Mouse (Mus musculus) kidney, adult 2 months (tissue): Measurements from ENCODE around the gene Cobll1. TPM values are rescaled to one million over a fixed set of nuclear protein-coding genes. Genes with fewer than 3 reads are reported as not detected.
A peak's percentile ranks its signal among the peaks of the same experiment; 100 is the strongest.

ENCODE experiments used
- DNase-seq: peaks from one replicate; pipeline ENCODE4 v3.0.0; 2021
- H3K27ac ChIP-seq: fragments of 200-500 bp; 2 replicates; pipeline ENCODE4 v1.5.1; 2012; ENCODE audit warnings: low read depth, low read length, control low read depth, inconsistent platforms; ENCODE audit not compliant: insufficient read depth
- H3K27me3 ChIP-seq: fragments of 200-500 bp; replicated peaks from 2 replicates; pipeline ENCODE4 v1.6.1; 2012; ENCODE audit warnings: mild to moderate bottlenecking, moderate library complexity, low read length, inconsistent platforms; ENCODE audit not compliant: control insufficient read depth, insufficient read depth
- H3K36me3 ChIP-seq: fragments of 200-500 bp; 2 replicates; pipeline ENCODE4 v1.6.1; 2012; ENCODE audit warnings: mild to moderate bottlenecking, moderate library complexity, low read length, inconsistent platforms; ENCODE audit not compliant: control insufficient read depth, insufficient read depth
- H3K4me1 ChIP-seq: fragments of 200-500 bp; 2 replicates; pipeline ENCODE4 v1.6.1; 2011; ENCODE audit warnings: low read length; ENCODE audit not compliant: control insufficient read depth, insufficient read depth
- H3K4me3 ChIP-seq: fragments of 200-500 bp; 2 replicates; pipeline ENCODE4 v1.5.1; 2011; ENCODE audit warnings: mild to moderate bottlenecking, low read depth, low read length, control low read depth; ENCODE audit not compliant: insufficient read depth
- CTCF ChIP-seq: fragments of 200-500 bp; conservative IDR thresholded peaks from 2 replicates; pipeline ENCODE4 v1.5.1; 2011; ENCODE audit warnings: low read depth, mild to moderate bottlenecking, control low read depth, low read length, moderate library complexity, mixed read lengths; ENCODE audit not compliant: insufficient read depth, insufficient read length
- POLR2A ChIP-seq: fragments of 200-500 bp; IDR thresholded peaks from one replicate; pipeline ENCODE4 v1.6.1; 2011; ENCODE audit warnings: low read depth, low read length, control low read depth
- WGBS: fragments of 180-500 bp; shearing (Covaris S2); methylation state at CpG from one replicate; pipeline ENCODE4 v1.1.7; 2018; 5-methylcytosine and 5-hydroxymethylcytosine counted together
- polyA plus RNA-seq: library from polyadenylated mRNA; depleted of rRNA; stranded (reverse); fragments of >200 nt; gene quantifications from 2 replicates; pipeline ENCODE4 v1.2.3, GENCODE M21; 2012

Gene Cobll1
- polyA plus RNA-seq, 1 experiment = 51.7 TPM

DNA sequence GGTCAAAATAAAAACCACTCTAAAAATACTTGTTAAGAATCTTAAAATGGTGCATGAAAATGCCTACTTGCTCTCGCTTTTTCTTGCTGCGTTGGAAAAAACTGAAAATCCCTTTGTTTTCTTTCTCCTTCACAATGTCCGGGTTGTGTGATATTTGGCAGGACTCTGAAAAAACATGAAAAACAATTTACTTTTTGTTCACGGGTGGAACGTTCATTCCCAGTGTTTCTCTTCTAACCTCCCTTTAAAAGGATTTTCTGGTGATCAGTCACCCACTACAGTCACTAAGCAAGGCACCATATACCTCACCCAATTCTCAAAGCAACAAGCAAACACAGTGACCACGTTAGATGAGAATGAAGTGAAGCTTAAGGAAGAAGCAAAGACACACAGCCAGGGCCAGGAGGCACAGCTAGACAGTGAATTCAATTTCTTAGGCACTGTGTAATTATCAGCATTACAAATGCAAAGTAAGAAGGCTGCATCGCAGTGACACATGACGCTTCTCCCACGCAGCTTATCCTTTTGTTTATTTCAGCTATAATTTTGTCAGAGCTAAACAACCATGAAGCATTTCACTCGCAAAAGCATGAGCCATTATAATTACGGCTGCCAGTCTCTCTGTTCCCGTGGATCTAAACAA is 112.9 kb downstream of the Cobll1 start:
- no peak for TF ChIP-seq CTCF
- TF ChIP-seq POLR2A = no peak
- WGBS = 73% methylated on average over 12 of the region's 12 CpGs
- Histone ChIP-seq H3K27ac (no peak overlapping the region), H3K4me1 (no peaks in the 10 kb centered on the region), H3K4me3 (no peak overlapping the region), H3K27me3 (no peaks in the 10 kb centered on the region), H3K36me3 (peaks cover 3% of the 10 kb centered on the region)
- no peak for DNase-seq

DNA sequence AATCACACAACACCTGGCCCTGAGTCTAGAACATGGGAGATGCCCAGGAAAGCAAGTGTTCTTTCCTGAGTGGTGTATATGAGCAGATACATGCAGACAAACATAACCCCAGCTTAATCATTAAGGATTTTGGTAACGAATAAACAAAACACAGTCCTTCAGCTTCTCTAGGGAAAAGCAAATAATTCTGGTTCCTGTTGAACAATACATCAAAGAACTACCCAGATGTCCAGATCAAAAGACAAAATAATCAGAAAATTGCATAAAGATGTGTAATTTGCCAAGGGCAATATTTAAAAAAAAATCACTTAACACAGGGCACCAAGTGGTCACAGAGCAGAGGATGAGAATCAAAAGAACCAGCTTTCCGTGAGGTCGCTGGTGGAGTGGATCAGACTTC is 115.5 kb downstream of the Cobll1 start:
- no peak for DNase-seq
- H3K4me3 ChIP-seq = no peak overlapping the region
- peaks cover 2% of the 10 kb centered on the region; the same call in 1 of the 2 replicates for H3K36me3 ChIP-seq
- H3K4me1 ChIP-seq = peaks cover 4% of the 10 kb centered on the region; the same call in 1 of the 2 replicates
- TF ChIP-seq POLR2A = no peak
- TF ChIP-seq CTCF = no peak
- WGBS = 48% methylated on average over 3 of the region's 3 CpGs
- H3K27ac ChIP-seq = no peak overlapping the region
- H3K27me3 ChIP-seq = no peaks in the 10 kb centered on the region

DNA sequence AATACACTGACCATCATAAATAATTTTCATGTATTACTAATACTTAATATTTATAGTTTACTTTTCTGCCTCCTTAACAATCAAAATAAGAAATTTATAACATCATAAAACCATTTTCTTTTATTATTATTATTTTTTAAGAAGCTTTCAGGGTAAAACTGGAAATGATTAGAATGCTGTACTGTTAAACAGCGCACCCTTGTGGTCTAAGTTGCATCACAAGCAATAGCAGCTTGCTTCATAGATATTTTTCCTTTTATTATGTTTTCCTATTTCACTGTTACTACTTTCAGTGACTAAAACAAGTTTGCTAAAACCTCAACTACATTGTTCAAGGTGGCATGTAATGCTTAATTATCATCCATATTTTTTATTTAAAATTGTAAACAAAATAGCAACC is 117.8 kb downstream of the Cobll1 start:
- peak; percentile 54 for DNase-seq
- no peak overlapping the region for H3K4me3 ChIP-seq
- peaks cover 10% of the 10 kb centered on the region for H3K4me1 ChIP-seq
- peaks cover 2% of the 10 kb centered on the region; the same call in 1 of the 2 replicates for H3K36me3 ChIP-seq
- no peak overlapping the region for H3K27ac ChIP-seq
- WGBS = 16% methylated on average over 1 of the region's 1 CpGs
- TF ChIP-seq POLR2A (no peak), CTCF (no peak)
- no peaks in the 10 kb centered on the region for H3K27me3 ChIP-seq

DNA sequence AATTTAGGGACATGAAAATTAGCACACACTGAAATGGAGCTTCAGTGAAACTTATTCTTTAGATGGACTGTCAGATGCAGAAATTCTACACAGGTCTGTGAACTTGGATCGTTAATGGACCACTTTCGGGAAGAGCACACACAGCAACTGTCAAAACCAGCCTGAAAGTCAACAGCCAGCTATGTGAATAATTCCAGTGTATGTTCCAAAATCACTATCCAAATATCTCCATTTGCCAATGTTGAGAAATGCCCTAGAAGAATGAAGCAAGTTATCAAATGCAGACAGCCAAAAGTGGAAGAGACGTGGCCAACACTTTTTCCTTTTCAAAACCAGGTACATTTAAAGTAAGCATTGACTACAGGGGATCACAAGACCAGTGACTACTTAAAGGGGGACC is 118.2 kb downstream of the Cobll1 start:
- no peak for TF ChIP-seq CTCF
- TF ChIP-seq POLR2A = no peak
- no peak for DNase-seq
- 62% methylated on average over 3 of the region's 3 CpGs for WGBS
- H3K4me1 ChIP-seq = peaks cover 10% of the 10 kb centered on the region
- H3K27me3 ChIP-seq = no peaks in the 10 kb centered on the region
- no peak overlapping the region for H3K27ac ChIP-seq
- no peak overlapping the region for H3K4me3 ChIP-seq
- H3K36me3 ChIP-seq = peaks cover 2% of the 10 kb centered on the region; the same call in 1 of the 2 replicates

DNA sequence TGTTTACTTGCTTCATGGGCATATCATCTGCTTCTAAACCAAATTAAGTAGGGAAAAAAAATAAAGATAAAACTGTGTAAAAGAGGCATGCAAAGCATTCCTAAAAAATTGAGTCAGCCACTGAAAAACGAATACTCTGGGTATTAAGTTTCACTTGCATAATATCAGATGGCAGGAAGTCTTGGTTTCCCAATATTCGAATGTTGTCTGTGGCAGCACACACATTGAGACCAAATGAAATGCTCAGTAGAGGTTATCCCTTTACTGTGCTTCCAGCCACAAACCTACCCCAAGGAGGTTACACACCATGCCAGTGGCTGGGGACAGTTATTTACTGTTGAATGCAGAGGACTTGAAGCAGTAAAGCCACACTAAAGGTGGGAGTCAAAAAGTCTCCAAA is 119.1 kb downstream of the Cobll1 start:
- TF ChIP-seq POLR2A (no peak), CTCF (no peak)
- WGBS = 33% methylated on average over 2 of the region's 2 CpGs
- H3K36me3 ChIP-seq = 0 out of 2 replicates have a peak, but pooled peaks cover 2% of the 10 kb centered on the region
- DNase-seq = no peak
- H3K4me1 ChIP-seq = peaks cover 10% of the 10 kb centered on the region
- no peak overlapping the region for H3K4me3 ChIP-seq
- peak overlapping the region; percentile 59 for H3K27ac ChIP-seq
- no peaks in the 10 kb centered on the region for H3K27me3 ChIP-seq

DNA sequence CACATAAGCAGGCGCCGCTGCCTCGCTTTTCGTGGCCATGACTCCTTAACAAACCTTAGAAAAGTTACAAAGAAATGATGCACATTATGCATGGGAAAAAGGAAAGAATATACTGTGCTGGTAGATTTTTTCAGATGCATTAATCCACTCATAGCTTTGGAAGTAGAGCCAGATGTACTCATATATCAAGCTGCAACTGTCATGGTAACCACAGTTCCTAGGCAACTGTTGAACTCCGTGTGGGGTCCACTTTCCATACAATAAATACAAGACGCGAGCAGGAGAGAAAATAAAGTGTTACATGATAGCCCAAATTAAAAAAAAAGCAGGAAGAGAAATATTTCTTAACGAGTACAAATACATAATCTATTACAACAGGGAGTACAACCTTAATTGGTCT is 119.5 kb downstream of the Cobll1 start:
- WGBS = 60% methylated on average over 8 of the region's 8 CpGs
- TF ChIP-seq CTCF = no peak
- TF ChIP-seq POLR2A = no peak
- peaks cover 10% of the 10 kb centered on the region for H3K4me1 ChIP-seq
- H3K36me3 ChIP-seq = 0 out of 2 replicates have a peak, but pooled peaks cover 2% of the 10 kb centered on the region
- no peaks in the 10 kb centered on the region for H3K27me3 ChIP-seq
- DNase-seq = no peak
- no peak overlapping the region for H3K27ac ChIP-seq
- no peak overlapping the region for H3K4me3 ChIP-seq

DNA sequence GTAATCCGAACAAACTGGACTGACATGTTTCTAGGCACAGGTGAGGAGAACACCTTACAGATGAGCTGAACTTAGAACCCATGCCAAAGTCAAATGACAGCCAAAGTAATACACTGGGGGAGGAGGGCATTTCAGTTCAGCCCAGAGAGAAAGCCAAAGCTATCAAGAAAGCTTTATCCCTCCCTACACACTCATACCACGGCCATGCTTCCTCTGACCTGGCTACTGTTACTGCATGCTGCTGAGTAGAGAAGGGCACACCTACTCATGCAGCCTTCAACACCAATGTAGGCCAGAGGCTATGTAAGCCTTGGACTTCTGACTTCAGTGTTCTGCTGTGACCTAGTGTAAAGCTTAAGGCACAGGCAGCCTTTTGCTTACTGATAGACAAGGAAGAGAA is 120.1 kb downstream of the Cobll1 start:
- TF ChIP-seq POLR2A (no peak), CTCF (no peak)

More for the DNA sequence above, 120.1 kb downstream of the Cobll1 start:
- DNase-seq = no peak
- Histone ChIP-seq H3K36me3 (0 out of 2 replicates have a peak, but pooled peaks cover 2% of the 10 kb centered on the region), H3K27ac (peak overlapping the region; percentile 42), H3K4me3 (no peak overlapping the region), H3K4me1 (peaks cover 10% of the 10 kb centered on the region), H3K27me3 (no peaks in the 10 kb centered on the region)
- 64% methylated on average over 2 of the region's 2 CpGs for WGBS
